Mouse (Mus musculus) ES-E14 (cell line): ENCODE measurements around the gene Snrnp35.

Experiments used
- CHD2 ChIP-seq: IDR thresholded peaks from 2 replicates; pipeline ENCODE4 v1.6.1; 2014; ENCODE audit warnings: mild to moderate bottlenecking, low read depth, low read length, inconsistent platforms
- ZC3H11A ChIP-seq: IDR thresholded peaks from 2 replicates; pipeline ENCODE4 v1.6.1; 2012; ENCODE audit warnings: low read depth, mild to moderate bottlenecking, inconsistent platforms, low read length, borderline replicate concordance

DNA sequence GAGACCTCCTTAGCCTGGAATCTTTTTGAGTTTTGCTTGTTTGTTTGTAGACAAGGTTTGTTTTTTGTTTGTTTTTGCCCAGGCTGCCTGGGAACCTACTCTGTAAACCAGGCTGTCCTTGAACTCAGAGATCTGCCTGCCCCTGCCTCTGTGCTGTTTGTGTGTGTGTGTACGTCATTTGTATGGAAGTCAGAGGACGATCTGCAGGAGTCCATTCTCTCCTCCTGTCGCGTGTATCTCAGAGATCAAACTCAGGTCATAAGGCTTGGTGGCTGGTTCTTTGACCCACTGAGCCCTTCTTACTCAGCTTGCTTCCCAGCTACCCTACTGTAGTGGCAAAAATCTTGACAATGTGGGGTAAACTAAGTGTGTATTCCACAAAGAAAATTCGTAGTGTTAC, 44.2 kb upstream of the Snrnp35 start:
- TF ChIP-seq CHD2 (no peak), ZC3H11A (no peak)
